Mouse (Mus musculus): ENCODE results near the gene Sema6c. TPM values are rescaled to one million over a fixed set of nuclear protein-coding genes. Genes with fewer than 3 reads are reported as not detected.

Gene Sema6c
- polyA plus RNA-seq, 1 experiment from 2014 or later = 0.35 TPM

DNA sequence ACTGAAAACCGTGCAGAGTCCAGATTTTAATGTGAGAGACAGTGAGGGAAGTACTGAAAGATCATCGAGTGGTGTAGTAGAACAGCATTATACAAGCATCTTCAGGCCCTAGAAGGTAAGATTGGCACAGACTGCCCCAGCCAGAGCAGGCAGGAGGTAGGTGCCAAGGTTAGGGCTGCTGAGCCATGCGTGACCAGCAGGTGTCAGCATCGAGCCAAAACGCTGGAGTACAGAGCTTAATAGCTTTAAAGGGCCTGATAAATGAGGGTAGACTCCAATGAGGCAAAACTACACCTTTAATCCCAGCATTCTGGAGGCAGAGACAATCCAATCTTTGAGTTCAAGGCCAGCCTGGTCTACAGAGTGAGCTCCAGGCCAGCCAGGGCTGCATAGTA is 17.6 kb upstream of the Sema6c start:
- peaks cover 17% of the 10 kb centered on the region for H3K36me3 ChIP-seq
- peak overlapping the region; percentile 47 for H3K4me2 ChIP-seq
- H3K27me3 ChIP-seq = no peaks in the 10 kb centered on the region
- H3K27ac ChIP-seq = no peak overlapping the region
- H3K9me3 ChIP-seq (replicated peaks) = no peaks in the 10 kb centered on the region
- H3K4me1 ChIP-seq (replicated peaks) = peaks cover 24% of the 10 kb centered on the region
- H3K4me3 ChIP-seq (replicated peaks) = peak overlapping the region; percentile 27; the same call in 1 of the 2 replicates
- ATAC-seq (ENCODE audit: low read depth) (peak; percentile 72), DNase-seq (peak; percentile 73)
- no peak overlapping the region for H3K9ac ChIP-seq
- 9% methylated on average over 5 of the region's 5 CpGs for WGBS (ENCODE audit: insufficient replicate concordance)

DNA sequence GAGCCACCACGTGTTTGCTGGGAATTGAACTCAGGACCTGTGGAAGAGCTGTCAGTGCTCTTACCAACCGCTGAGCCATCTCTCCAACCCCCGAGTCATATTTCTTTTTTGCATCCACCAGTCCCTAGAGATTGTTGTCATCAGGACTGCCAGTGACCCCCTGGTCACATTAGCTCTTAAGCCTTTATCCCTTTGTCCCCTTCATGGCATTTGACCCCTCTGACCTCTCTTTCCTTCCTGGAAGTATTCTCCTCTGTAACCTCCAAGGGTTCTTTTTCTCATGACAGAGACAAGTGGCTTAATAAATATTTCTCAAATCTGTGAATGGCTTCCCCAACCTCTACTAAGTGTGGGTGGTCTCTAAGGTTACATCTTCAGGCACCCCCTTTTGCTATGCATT is 12.3 kb upstream of the Sema6c start:
- H3K4me1 ChIP-seq (replicated peaks) = no peaks in the 10 kb centered on the region
- 54% methylated on average over 3 of the region's 3 CpGs for WGBS (ENCODE audit: insufficient replicate concordance)
- H3K27ac ChIP-seq = no peak overlapping the region
- no peak overlapping the region for H3K4me2 ChIP-seq
- H3K9ac ChIP-seq = no peak overlapping the region
- DNase-seq = no peak
- no peak overlapping the region for H3K4me3 ChIP-seq (replicated peaks)
- H3K27me3 ChIP-seq = no peaks in the 10 kb centered on the region
- no peaks in the 10 kb centered on the region for H3K36me3 ChIP-seq
- no peak for ATAC-seq (ENCODE audit: low read depth)
- no peaks in the 10 kb centered on the region for H3K9me3 ChIP-seq (replicated peaks)

DNA sequence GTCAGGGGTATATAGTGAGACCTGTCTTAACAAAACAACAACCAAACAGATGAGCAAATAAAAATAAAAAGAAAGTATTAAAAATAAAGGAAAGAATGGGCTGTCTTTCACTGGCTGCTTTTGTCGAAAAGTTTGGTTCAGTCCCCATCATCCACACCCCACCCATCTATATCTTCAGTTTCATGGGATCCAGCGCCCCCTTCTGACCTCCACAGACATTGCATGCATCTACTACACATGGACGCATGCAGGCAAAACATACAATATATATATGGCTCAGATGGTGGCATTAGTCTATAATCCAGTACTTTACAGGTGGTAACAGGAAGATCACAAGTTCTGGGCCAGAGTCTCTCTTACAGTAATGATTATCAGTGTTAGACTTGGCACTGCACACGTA is 6.4 kb upstream of the Sema6c start:
- WGBS (ENCODE audit: insufficient replicate concordance) = 31% methylated on average over 4 of the region's 4 CpGs
- peak; percentile 51 for DNase-seq
- Histone ChIP-seq H3K4me3 (replicated peaks) (no peak overlapping the region), H3K27me3 (peaks cover 2% of the 10 kb centered on the region), H3K9ac (no peak overlapping the region), H3K4me1 (replicated peaks) (no peaks in the 10 kb centered on the region), H3K36me3 (no peaks in the 10 kb centered on the region), H3K4me2 (no peak overlapping the region), H3K9me3 (replicated peaks) (no peaks in the 10 kb centered on the region), H3K27ac (no peak overlapping the region)
- 0 out of 2 replicates have a peak, but pooled peaks have one; percentile 36 for ATAC-seq (ENCODE audit: low read depth)

DNA sequence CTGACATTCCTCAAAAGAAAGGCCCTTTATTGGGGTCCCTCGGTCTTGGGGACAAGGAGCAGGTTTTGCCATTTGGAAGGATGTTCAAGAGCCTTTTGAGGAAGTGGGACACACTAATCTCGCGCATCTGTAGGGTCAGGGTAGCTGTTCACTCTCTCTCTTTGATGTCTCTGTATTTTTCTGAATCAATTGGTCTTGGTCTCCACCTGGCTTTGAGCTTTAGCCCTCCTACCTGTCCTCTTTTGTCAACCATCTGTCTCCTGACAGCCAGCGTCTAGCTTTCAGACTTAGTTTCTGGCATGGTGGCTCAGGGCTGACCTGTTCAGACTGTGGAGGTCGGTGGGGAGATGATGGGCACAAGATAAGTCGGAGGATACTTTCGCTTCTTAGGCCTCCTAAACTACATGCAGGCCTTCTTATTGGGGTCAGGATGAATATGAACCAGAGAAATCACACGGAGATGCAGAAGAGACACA is 708 bp upstream of the Sema6c start:
- H3K27me3 ChIP-seq = peaks cover 52% of the 10 kb centered on the region
- H3K4me1 ChIP-seq (replicated peaks) = peaks cover 28% of the 10 kb centered on the region
- DNase-seq (no peak), ATAC-seq (ENCODE audit: low read depth) (no peak)
- peak overlapping the region; percentile 68 for H3K4me3 ChIP-seq (replicated peaks)
- H3K27ac ChIP-seq = no peak overlapping the region
- H3K9me3 ChIP-seq (replicated peaks) = no peaks in the 10 kb centered on the region
- peak overlapping the region; percentile 63 for H3K9ac ChIP-seq
- no peaks in the 10 kb centered on the region for H3K36me3 ChIP-seq
- H3K4me2 ChIP-seq = peak overlapping the region; percentile 95
- 9% methylated on average over 8 of the region's 8 CpGs for WGBS (ENCODE audit: insufficient replicate concordance)

DNA sequence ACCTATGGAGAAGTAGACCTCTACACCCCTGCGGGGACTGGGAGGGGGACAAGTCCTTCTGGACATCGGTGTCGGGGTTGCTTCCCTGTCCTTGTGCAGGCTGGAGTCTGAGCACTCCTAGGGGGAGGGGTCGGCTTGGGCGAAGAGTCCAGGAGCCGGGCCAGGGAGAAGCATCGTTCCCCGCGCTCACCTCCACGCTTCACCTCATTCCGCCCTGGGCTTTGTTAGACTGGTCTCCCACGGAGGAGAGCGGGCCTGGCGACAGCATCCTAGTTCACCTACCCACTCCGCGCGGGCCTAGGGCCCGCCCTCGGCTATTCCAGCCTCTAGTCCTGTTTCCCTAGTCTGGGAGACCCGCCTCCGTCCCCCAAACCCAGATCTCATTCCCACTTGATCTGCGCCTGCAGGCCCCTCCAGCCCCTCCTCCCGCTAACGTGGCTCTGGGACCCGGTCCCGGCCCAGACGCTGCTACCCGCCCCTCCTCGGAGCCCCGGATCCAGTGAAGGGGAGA is 839 bp downstream of the Sema6c start:
- Histone ChIP-seq H3K4me1 (replicated peaks) (peaks cover 32% of the 10 kb centered on the region), H3K9ac (peak overlapping the region; percentile 67), H3K4me3 (replicated peaks) (peak overlapping the region; percentile 68), H3K27ac (no peak overlapping the region), H3K27me3 (peaks cover 54% of the 10 kb centered on the region), H3K9me3 (replicated peaks) (no peaks in the 10 kb centered on the region), H3K4me2 (peak overlapping the region; percentile 95), H3K36me3 (no peaks in the 10 kb centered on the region)
- ATAC-seq (ENCODE audit: low read depth) = no peak
- DNase-seq = no peak
- WGBS (ENCODE audit: insufficient replicate concordance) = 4% methylated on average over 30 of the region's 30 CpGs

DNA sequence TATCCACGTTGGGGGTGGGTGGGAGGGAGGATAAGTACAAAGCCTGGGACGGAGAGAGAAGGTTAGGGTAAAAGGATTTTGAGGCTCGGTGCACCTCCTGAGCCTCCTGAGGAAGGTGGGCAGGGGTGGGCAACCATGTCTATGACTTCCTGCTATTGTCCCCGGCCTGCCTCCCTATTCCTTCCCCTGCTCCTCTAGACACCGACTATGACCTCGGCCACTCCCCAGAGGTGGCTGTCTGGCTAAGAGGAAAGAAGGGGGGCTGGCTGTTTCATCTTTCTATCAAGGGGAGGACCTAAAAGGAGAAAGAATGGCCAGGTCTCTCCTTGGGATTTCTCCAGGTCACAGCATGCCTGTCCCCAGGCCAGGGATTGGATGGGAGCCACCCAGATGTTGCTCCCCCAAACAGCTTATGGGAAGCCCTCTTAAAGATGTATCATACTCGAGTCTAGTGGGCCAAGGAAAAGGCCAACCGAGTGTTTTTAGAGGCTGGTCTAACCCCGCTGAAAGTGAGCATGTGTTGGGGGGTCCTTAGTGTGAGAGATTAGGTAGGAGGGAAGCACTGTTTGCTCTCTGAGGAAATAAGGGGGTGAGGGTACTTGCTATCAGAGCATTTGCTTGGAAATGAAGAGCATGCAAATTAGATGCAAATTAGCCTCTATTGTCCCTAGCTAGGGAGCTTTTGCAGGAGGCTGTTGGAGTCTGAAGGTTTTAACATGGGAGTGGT is 1.5 kb downstream of the Sema6c start:
- peak overlapping the region; percentile 68 for H3K4me3 ChIP-seq (replicated peaks)
- H3K9ac ChIP-seq = peak overlapping the region; percentile 6; the same call in 1 of the 2 replicates
- H3K9me3 ChIP-seq (replicated peaks) = no peaks in the 10 kb centered on the region
- H3K4me1 ChIP-seq (replicated peaks) = peaks cover 32% of the 10 kb centered on the region
- H3K36me3 ChIP-seq = no peaks in the 10 kb centered on the region
- WGBS (ENCODE audit: insufficient replicate concordance) = 13% methylated on average over 9 of the region's 9 CpGs
- H3K4me2 ChIP-seq = peak overlapping the region; percentile 95
- H3K27me3 ChIP-seq = peaks cover 56% of the 10 kb centered on the region
- DNase-seq (no peak), ATAC-seq (ENCODE audit: low read depth) (no peak)
- H3K27ac ChIP-seq = no peak overlapping the region

DNA sequence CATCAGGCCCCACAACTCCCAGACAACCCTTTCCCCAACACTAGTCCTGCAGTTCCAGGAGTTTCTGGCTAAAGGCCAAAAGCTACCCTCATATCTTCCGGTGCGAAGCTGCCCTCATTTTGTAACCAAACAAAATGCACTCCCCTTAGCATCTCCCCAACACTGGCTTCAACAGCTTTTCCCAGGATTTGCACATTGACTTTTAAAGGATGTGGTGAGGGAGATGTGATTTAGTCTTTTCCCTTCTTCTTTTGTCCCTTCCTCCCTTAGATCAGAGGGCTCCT is 2.0 kb downstream of the Sema6c start:
- H3K4me1 ChIP-seq (replicated peaks) = peaks cover 32% of the 10 kb centered on the region
- no peaks in the 10 kb centered on the region for H3K36me3 ChIP-seq
- no peak overlapping the region for H3K4me2 ChIP-seq
- ATAC-seq (ENCODE audit: low read depth) (no peak), DNase-seq (no peak)
- H3K4me3 ChIP-seq (replicated peaks) = no peak overlapping the region
- H3K9ac ChIP-seq = no peak overlapping the region
- peaks cover 61% of the 10 kb centered on the region for H3K27me3 ChIP-seq
- WGBS (ENCODE audit: insufficient replicate concordance) = 60% methylated on average over 2 of the region's 2 CpGs
- H3K9me3 ChIP-seq (replicated peaks) = no peaks in the 10 kb centered on the region
- H3K27ac ChIP-seq = no peak overlapping the region

DNA sequence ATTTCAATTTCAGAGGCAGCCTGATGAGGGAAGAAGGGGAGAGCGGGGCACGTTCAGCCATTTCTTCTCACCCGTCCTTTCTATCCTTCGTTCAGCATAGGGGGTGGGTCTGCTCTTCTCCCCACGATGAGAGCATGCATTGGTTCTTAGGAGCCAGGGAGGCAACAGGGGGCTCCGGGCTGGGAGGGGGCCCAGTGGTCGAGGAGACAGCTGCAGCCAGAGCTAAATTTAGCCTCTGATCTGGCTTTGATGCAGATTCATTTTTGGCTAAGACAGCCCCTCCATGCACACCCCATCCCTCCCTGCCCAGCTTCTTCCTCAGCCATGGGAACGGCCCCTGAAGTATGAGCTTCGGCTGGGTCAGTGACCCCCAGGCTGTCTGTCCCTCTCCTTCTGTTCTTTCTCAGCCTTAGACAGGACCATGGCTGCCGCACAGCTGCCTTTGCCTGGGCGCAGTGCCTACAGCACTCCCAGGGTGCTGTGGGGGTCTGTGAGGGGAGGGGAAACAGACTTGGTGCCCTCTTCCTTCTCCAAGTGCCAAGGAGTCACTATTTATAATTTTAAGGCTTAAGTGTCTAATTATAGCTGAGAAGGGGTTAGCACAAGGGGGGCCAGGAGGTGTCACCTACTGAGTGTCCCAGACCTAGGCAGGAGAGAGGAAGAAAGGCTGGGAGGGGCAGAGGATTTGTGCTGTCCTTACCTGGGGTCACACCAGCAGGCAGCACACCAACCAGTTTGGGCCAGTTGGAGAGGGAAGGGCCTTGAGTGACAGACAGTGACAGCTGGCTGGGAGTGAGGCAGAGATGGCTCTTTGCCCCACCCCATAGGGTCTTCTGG is 3.4 kb downstream of the Sema6c start:
- WGBS (ENCODE audit: insufficient replicate concordance) = 63% methylated on average over 11 of the region's 11 CpGs
- no peak for ATAC-seq (ENCODE audit: low read depth)
- Histone ChIP-seq H3K4me1 (replicated peaks) (peaks cover 32% of the 10 kb centered on the region), H3K4me2 (no peak overlapping the region), H3K36me3 (no peaks in the 10 kb centered on the region), H3K9ac (no peak overlapping the region), H3K9me3 (replicated peaks) (no peaks in the 10 kb centered on the region), H3K27ac (no peak overlapping the region), H3K4me3 (replicated peaks) (no peak overlapping the region), H3K27me3 (peaks cover 74% of the 10 kb centered on the region)
- no peak for DNase-seq

DNA sequence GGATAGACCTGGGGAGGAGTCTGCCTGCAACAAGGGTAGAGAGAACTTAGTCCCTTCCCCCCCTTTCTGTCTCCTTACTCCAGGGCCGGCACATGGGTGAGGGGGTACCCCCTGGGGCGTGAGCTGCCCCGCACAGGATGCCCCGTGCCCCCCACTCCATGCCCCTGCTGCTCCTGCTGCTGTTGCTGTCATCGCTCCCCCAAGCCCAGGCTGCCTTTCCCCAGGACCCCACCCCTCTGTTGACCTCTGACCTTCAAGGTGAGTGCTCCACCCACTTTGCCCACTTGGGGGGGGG is 3.9 kb downstream of the Sema6c start:
- H3K4me1 ChIP-seq (replicated peaks) = peaks cover 30% of the 10 kb centered on the region
- no peak for DNase-seq
- H3K36me3 ChIP-seq = no peaks in the 10 kb centered on the region
- ATAC-seq (ENCODE audit: low read depth) = no peak
- no peak overlapping the region for H3K27ac ChIP-seq
- no peak overlapping the region for H3K4me2 ChIP-seq
- H3K4me3 ChIP-seq (replicated peaks) = no peak overlapping the region
- no peak overlapping the region for H3K9ac ChIP-seq
- H3K9me3 ChIP-seq (replicated peaks) = no peaks in the 10 kb centered on the region
- WGBS (ENCODE audit: insufficient replicate concordance) = 55% methylated on average over 5 of the region's 5 CpGs
- H3K27me3 ChIP-seq = peaks cover 73% of the 10 kb centered on the region

DNA sequence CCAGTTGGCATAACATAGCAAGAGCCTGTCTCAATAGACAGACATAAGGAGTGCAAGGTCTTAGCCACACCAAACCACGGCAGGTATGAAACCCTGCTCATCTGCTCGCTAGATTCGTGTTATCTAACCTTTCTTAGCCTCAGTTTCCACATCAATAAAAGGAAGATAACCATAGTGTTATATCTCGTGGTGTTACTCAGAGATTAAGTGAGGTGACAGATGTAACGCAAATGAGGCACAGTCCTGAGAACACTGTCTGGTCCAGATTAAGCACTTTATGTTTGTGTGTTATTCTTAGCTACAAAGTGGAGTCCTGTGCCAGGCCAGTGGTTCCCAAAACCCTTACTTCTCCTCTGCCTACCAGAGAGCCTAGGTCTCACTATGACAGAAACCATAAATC is 4.6 kb downstream of the Sema6c start:
- 28% methylated on average over 5 of the region's 5 CpGs for WGBS (ENCODE audit: insufficient replicate concordance)
- Histone ChIP-seq H3K9me3 (replicated peaks) (no peaks in the 10 kb centered on the region), H3K4me3 (replicated peaks) (no peak overlapping the region), H3K27me3 (peaks cover 75% of the 10 kb centered on the region), H3K36me3 (no peaks in the 10 kb centered on the region), H3K4me2 (no peak overlapping the region), H3K27ac (no peak overlapping the region), H3K4me1 (replicated peaks) (peaks cover 23% of the 10 kb centered on the region), H3K9ac (no peak overlapping the region)
- ATAC-seq (ENCODE audit: low read depth) (no peak), DNase-seq (no peak)

DNA sequence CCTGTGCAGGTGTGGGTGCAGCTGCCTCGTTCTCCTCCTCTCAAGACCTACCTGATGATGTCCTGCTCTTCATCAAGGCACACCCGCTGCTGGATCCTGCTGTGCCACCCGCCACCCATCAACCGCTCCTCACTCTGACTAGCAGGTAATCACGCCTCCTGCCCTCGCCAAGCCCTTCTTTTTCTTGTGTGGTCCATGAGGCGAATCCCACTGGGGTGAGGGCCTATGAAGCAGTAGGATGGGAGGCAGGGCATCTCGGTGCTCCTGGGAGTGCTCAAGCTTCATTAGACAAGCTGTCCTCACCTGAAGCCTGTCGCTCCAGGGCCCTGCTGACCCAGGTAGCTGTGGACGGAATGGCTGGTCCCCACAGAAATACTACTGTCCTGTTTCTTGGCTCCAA is 9.7 kb downstream of the Sema6c start:
- H3K9me3 ChIP-seq (replicated peaks) = no peaks in the 10 kb centered on the region
- H3K9ac ChIP-seq = no peak overlapping the region
- ATAC-seq (ENCODE audit: low read depth) = no peak
- H3K4me1 ChIP-seq (replicated peaks) = peaks cover 11% of the 10 kb centered on the region
- no peak overlapping the region for H3K27ac ChIP-seq
- H3K36me3 ChIP-seq = no peaks in the 10 kb centered on the region
- peaks cover 82% of the 10 kb centered on the region for H3K27me3 ChIP-seq
- DNase-seq = no peak
- no peak overlapping the region for H3K4me2 ChIP-seq
- H3K4me3 ChIP-seq (replicated peaks) = no peak overlapping the region
- 78% methylated on average over 10 of the region's 10 CpGs for WGBS (ENCODE audit: insufficient replicate concordance)
